Mouse (Mus musculus) CH12.LX (cell line): Measurements from ENCODE around the gene E130208F15Rik. TPM values are rescaled to one million over a fixed set of nuclear protein-coding genes. Genes with fewer than 3 reads are reported as not detected.

Experiments used
- DNase-seq: peaks from one replicate; pipeline ENCODE4 v3.0.0-alpha.2; 2013; ENCODE audit errors: extremely low read depth
- H3K27ac ChIP-seq: 2 replicates; pipeline ENCODE4 v1.5.1; 2012; ENCODE audit warnings: low read depth, mild to moderate bottlenecking, control low read depth, moderate library complexity; ENCODE audit not compliant: insufficient read depth
- H3K27me3 ChIP-seq: replicated peaks from 2 replicates; pipeline ENCODE3; 2012; ENCODE audit warnings: inconsistent platforms
- H3K36me3 ChIP-seq, 2 experiments: replicated peaks in 1 of 2; 2 replicates each; pipeline versions ENCODE3 to v1.6.1; 2012; ENCODE audit warnings: inconsistent platforms in 1 of 2, low read length in 1 of 2, mild to moderate bottlenecking in 1 of 2, mixed read lengths in 1 of 2, moderate library complexity in 1 of 2; ENCODE audit not compliant: control insufficient read depth in 1 of 2, insufficient read depth in 1 of 2
- H3K4me1 ChIP-seq, 2 experiments: 2 replicates each; pipeline ENCODE4 v1.6.1; 2012; ENCODE audit warnings: inconsistent platforms in 1 of 2, moderate library complexity in 1 of 2; ENCODE audit not compliant: insufficient read depth in 2 of 2, control insufficient read depth in 1 of 2
- H3K4me2 ChIP-seq: 2 replicates; pipeline ENCODE4 v1.6.1; 2012; ENCODE audit warnings: low read depth, mild to moderate bottlenecking, control low read depth; ENCODE audit not compliant: poor library complexity, insufficient read depth, severe bottlenecking
- H3K4me3 ChIP-seq, 3 experiments: fragments of 150-350 bp in 1 of 3; sonication (generic) in 1 of 3; replicated peaks in 1 of 3; 2 replicates each; pipeline versions ENCODE3 to v1.5.1; 2011 to 2012; ENCODE audit warnings: low read depth in 2 of 3, low read length in 2 of 3, mild to moderate bottlenecking in 2 of 3, moderate library complexity in 2 of 3, control low read depth in 1 of 3, improper control_type of control experiment in 1 of 3, inconsistent platforms in 1 of 3, mixed read lengths in 1 of 3; ENCODE audit not compliant: poor library complexity in 1 of 3
- H3K79me2 ChIP-seq: replicated peaks from 2 replicates; pipeline ENCODE4 v1.6.1; 2012; ENCODE audit warnings: mild to moderate bottlenecking, moderate library complexity; ENCODE audit not compliant: control insufficient read depth, poor library complexity, insufficient read depth, severe bottlenecking; ENCODE audit errors: extremely low read depth
- H3K9ac ChIP-seq: 2 replicates; pipeline ENCODE4 v1.6.1; 2012; ENCODE audit warnings: low read depth, mild to moderate bottlenecking, control low read depth, moderate library complexity; ENCODE audit not compliant: insufficient read depth
- H3K9me3 ChIP-seq: replicated peaks from 2 replicates; pipeline ENCODE3; 2012; ENCODE audit warnings: low read length, inconsistent platforms, mixed read lengths
- CHD1 ChIP-seq: IDR thresholded peaks from 2 replicates; pipeline ENCODE4 v1.6.1; 2012; ENCODE audit warnings: low read depth, low read length, improper control_type of control experiment, inconsistent platforms
- E2F4 ChIP-seq: IDR thresholded peaks from 2 replicates; pipeline ENCODE4 v1.6.1; 2011; ENCODE audit warnings: low read depth, low read length, improper control_type of control experiment; ENCODE audit not compliant: insufficient replicate concordance
- ELF1 ChIP-seq: IDR thresholded peaks from 2 replicates; pipeline ENCODE4 v1.6.1; 2014; ENCODE audit warnings: low read depth, mild to moderate bottlenecking, inconsistent platforms, low read length, improper control_type of control experiment
- EP300 ChIP-seq: IDR thresholded peaks from 2 replicates; pipeline ENCODE4 v1.6.1; 2011; ENCODE audit warnings: low read length, improper control_type of control experiment
- ETS1 ChIP-seq: conservative IDR thresholded peaks from 2 replicates; pipeline ENCODE4 v1.6.1; 2012; ENCODE audit warnings: low read depth, mild to moderate bottlenecking, inconsistent platforms, low read length, improper control_type of control experiment, moderate library complexity
- GABPA ChIP-seq: IDR thresholded peaks from 2 replicates; pipeline ENCODE4 v1.6.1; 2012; ENCODE audit warnings: low read depth, low read length, improper control_type of control experiment, inconsistent platforms; ENCODE audit not compliant: insufficient replicate concordance
- MAFK ChIP-seq: IDR thresholded peaks from 2 replicates; pipeline ENCODE4 v1.6.1; 2011; ENCODE audit warnings: low read length, improper control_type of control experiment; ENCODE audit not compliant: insufficient replicate concordance
- MEF2A ChIP-seq: IDR thresholded peaks from 2 replicates; pipeline ENCODE4 v1.6.1; 2014; ENCODE audit warnings: low read depth, mild to moderate bottlenecking, inconsistent platforms, low read length, improper control_type of control experiment, borderline replicate concordance
- PAX5 ChIP-seq: IDR thresholded peaks from 2 replicates; pipeline ENCODE4 v1.6.1; 2012; ENCODE audit warnings: low read length, inconsistent platforms, mixed read lengths
- POLR2AphosphoS2 ChIP-seq: IDR thresholded peaks from 2 replicates; pipeline ENCODE4 v1.6.1; 2011; ENCODE audit warnings: low read depth, low read length, improper control_type of control experiment
- SIN3A ChIP-seq: IDR thresholded peaks from 2 replicates; pipeline ENCODE4 v1.6.1; 2012; ENCODE audit warnings: low read length, improper control_type of control experiment, inconsistent platforms
- TCF12 ChIP-seq: IDR thresholded peaks from 2 replicates; pipeline ENCODE4 v1.6.1; 2014; ENCODE audit warnings: low read depth, mild to moderate bottlenecking, inconsistent platforms, low read length, improper control_type of control experiment
- ZC3H11A ChIP-seq: IDR thresholded peaks from 2 replicates; pipeline ENCODE4 v1.6.1; 2012; ENCODE audit warnings: low read depth, mild to moderate bottlenecking, inconsistent platforms, low read length, improper control_type of control experiment
- dilution Hi-C: fragments of 300-500 bp; cut with MboI; formaldehyde crosslinking; loops from 2 replicates; pipeline ENCODE4 v1.14.3; 2020; ENCODE audit warnings: low sequenced_read_pairs; ENCODE audit not compliant: extremely low pct_unique_long_range_greater_than_20kb, extremely low pct_ligation_motif_present
- in situ Hi-C: fragments of 300-500 bp; cut with MboI; formaldehyde crosslinking; loops from 3 replicates; pipeline ENCODE4 v1.14.3; 2019; ENCODE audit warnings: low sequenced_read_pairs, low pct_ligation_motif_present, low pct_unique_long_range_greater_than_20kb, mixed read lengths
- polyA plus RNA-seq: library from polyadenylated mRNA; unstranded; fragments of >175 nt; gene quantifications from 2 replicates; pipeline ENCODE4 v1.2.1, GENCODE M21; 2012; ENCODE audit warnings: low read depth; ENCODE audit not compliant: insufficient read length
- total RNA-seq, 2 experiments: library from RNA; depleted of rRNA; stranded (reverse); fragments of 300-350 nt in 1 of 2; fragments of >200 nt in 1 of 2; gene quantifications; 2 replicates each; pipeline ENCODE4 v1.2.3; 2012 to 2014

The E130208F15Rik gene
- total and polyA plus RNA-seq, 3 experiments: 0.70 to 9.7 (median 5.6) TPM

GRCm38 (mm10) chr7:30315559-30316529 is 5.7 kb upstream of the E130208F15Rik start:
- TF ChIP-seq ZC3H11A (no peak), GABPA (no peak), PAX5 (no peak), ETS1 (no peak), CHD1 (no peak), MAFK (no peak), TCF12 (no peak), ELF1 (no peak), E2F4 (no peak), SIN3A (no peak)
- H3K9ac ChIP-seq: no peak overlapping the region
- dilution Hi-C loops: no loop called here
- H3K27ac ChIP-seq: no peak overlapping the region
- no peaks in the 10 kb centered on the region for H3K9me3 ChIP-seq
- no peak overlapping the region for H3K4me2 ChIP-seq
- peaks cover 17 to 92% of the 10 kb centered on the region in 2 experiments for H3K36me3 ChIP-seq
- no peaks in the 10 kb centered on the region for H3K27me3 ChIP-seq
- H3K4me3 ChIP-seq: no peak overlapping the region
- no peak for DNase-seq
- peaks cover 3 to 8% of the 10 kb centered on the region in 2 experiments; a peak in 2 of 4 replicates for H3K4me1 ChIP-seq
- H3K79me2 ChIP-seq: no peaks in the 10 kb centered on the region
- in situ Hi-C loops: no loop called here

- in situ Hi-C loops: no loop called here
Measured at GRCm38 (mm10) chr7:30318142-30318541, 3.4 kb upstream of the E130208F15Rik start.

More at GRCm38 (mm10) chr7:30318142-30318541, 3.4 kb upstream of the E130208F15Rik start:
- H3K9me3 ChIP-seq: no peaks in the 10 kb centered on the region
- no peak for DNase-seq
- H3K9ac ChIP-seq: no peak overlapping the region
- peaks cover 5 to 16% of the 10 kb centered on the region in 2 experiments; a peak in 2 of 4 replicates for H3K4me1 ChIP-seq
- H3K4me2 ChIP-seq: no peak overlapping the region
- no peak overlapping the region for H3K4me3 ChIP-seq
- no peaks in the 10 kb centered on the region for H3K79me2 ChIP-seq
- dilution Hi-C loops: no loop called here
- peaks cover 10 to 70% of the 10 kb centered on the region in 2 experiments for H3K36me3 ChIP-seq
- TF ChIP-seq ELF1 (no peak), MAFK (no peak), MEF2A (no peak), POLR2AphosphoS2 (no peak), ETS1 (no peak), EP300 (no peak)
- TF ChIP-seq, all 38 proteins: peak for 0
- Histone ChIP-seq H3K27ac (no peak overlapping the region), H3K27me3 (no peaks in the 10 kb centered on the region)
